Mouse (Mus musculus) ES-Bruce4 (cell line): ENCODE data around the gene Runx2.

Experiments
- CTCF ChIP-seq: IDR thresholded peaks from one replicate; pipeline ENCODE4 v1.8.1; 2011; ENCODE audit warnings: low read depth, low read length
- EP300 ChIP-seq: IDR thresholded peaks from 2 replicates; pipeline ENCODE4 v1.6.1; 2011; ENCODE audit warnings: low read depth, low read length; ENCODE audit not compliant: insufficient read depth
- POLR2A ChIP-seq: IDR thresholded peaks from one replicate; pipeline ENCODE4 v1.8.1; 2011; ENCODE audit warnings: low read length; ENCODE audit not compliant: insufficient read depth

DNA sequence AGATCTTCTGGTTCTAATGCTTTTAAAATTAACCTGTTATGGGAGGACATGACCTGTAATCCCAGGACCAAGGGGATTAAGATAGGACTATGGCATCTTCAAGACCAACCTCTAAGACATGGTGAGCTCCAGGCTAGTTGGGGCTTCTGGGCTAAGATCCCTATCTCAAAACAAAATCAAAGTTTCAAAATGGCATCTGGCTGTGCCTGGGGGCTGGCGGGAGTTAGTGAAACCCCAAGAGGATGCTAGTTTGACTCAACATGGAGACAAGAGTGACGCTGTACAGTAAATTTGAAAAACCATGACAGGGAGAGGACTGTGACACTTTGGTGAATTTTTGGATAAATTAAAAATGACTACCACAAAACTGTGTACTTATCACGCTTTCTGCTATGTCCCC lies 202.6 kb downstream of the Runx2 start:
- TF ChIP-seq POLR2A (no peak), CTCF (no peak), EP300 (no peak)
